Mouse (Mus musculus): Measurements from ENCODE around the gene Nadk. TPM values are rescaled to one million over a fixed set of nuclear protein-coding genes. Genes with fewer than 3 reads are reported as not detected.

Gene Nadk
- polyA plus RNA-seq, 1 experiment: 129 TPM

GRCm38 (mm10) chr4:155606825-155607224 is 44.6 kb downstream of the Nadk start:
- 84% methylated on average over 2 of the region's 2 CpGs for WGBS
- Histone ChIP-seq H3K27me3 (ENCODE audit: control insufficient read depth, insufficient read depth, low read length) (no peaks in the 10 kb centered on the region), H3K36me3 (ENCODE audit: control insufficient read depth, insufficient read depth, low read length) (0 out of 2 replicates have a peak, but pooled peaks cover 14% of the 10 kb centered on the region), H3K4me3 (ENCODE audit: control insufficient read depth, insufficient read depth, low read length) (no peak overlapping the region), H3K27ac (ENCODE audit: control insufficient read depth, insufficient read depth, low read length) (no peak overlapping the region), H3K4me1 (replicated peaks; ENCODE audit: control insufficient read depth, insufficient read depth, low read length) (peaks cover 6% of the 10 kb centered on the region)
- DNase-seq: no peak
- no peak for TF ChIP-seq CTCF (IDR thresholded peaks at IDR 0.05; ENCODE audit: borderline replicate concordance, control insufficient read depth, extremely low read depth, insufficient read depth, low read length, poor library complexity)

GRCm38 (mm10) chr4:155611860-155612259 is 49.7 kb downstream of the Nadk start:
- DNase-seq: no peak
- Histone ChIP-seq H3K4me1 (replicated peaks; ENCODE audit: control insufficient read depth, insufficient read depth, low read length) (no peaks in the 10 kb centered on the region), H3K36me3 (ENCODE audit: control insufficient read depth, insufficient read depth, low read length) (peaks cover 36% of the 10 kb centered on the region), H3K27me3 (ENCODE audit: control insufficient read depth, insufficient read depth, low read length) (no peaks in the 10 kb centered on the region), H3K27ac (ENCODE audit: control insufficient read depth, insufficient read depth, low read length) (no peak overlapping the region), H3K4me3 (ENCODE audit: control insufficient read depth, insufficient read depth, low read length) (no peak overlapping the region)
- 96% methylated on average over 3 of the region's 3 CpGs for WGBS
- TF ChIP-seq POLR2A (IDR thresholded peaks at IDR 0.05; ENCODE audit: control insufficient read depth, extremely low read depth, insufficient read depth, low read length, poor library complexity): no peak
- TF ChIP-seq CTCF (IDR thresholded peaks at IDR 0.05; ENCODE audit: borderline replicate concordance, control insufficient read depth, extremely low read depth, insufficient read depth, low read length, poor library complexity): no peak

GRCm38 (mm10) chr4:155613264-155613663 is 51.1 kb downstream of the Nadk start:
- no peak overlapping the region for H3K27ac ChIP-seq (ENCODE audit: control insufficient read depth, insufficient read depth, low read length)
- DNase-seq: no peak
- TF ChIP-seq CTCF (IDR thresholded peaks at IDR 0.05; ENCODE audit: borderline replicate concordance, control insufficient read depth, extremely low read depth, insufficient read depth, low read length, poor library complexity): no peak
- no peak for TF ChIP-seq POLR2A (IDR thresholded peaks at IDR 0.05; ENCODE audit: control insufficient read depth, extremely low read depth, insufficient read depth, low read length, poor library complexity)
- no peak overlapping the region for H3K4me3 ChIP-seq (ENCODE audit: control insufficient read depth, insufficient read depth, low read length)
- over 99% methylated on average over 3 of the region's 3 CpGs for WGBS
- no peaks in the 10 kb centered on the region for H3K4me1 ChIP-seq (replicated peaks; ENCODE audit: control insufficient read depth, insufficient read depth, low read length)
- no peaks in the 10 kb centered on the region for H3K27me3 ChIP-seq (ENCODE audit: control insufficient read depth, insufficient read depth, low read length)
- H3K36me3 ChIP-seq (ENCODE audit: control insufficient read depth, insufficient read depth, low read length): peaks cover 48% of the 10 kb centered on the region

GRCm38 (mm10) chr4:155618321-155618720 is 56.1 kb downstream of the Nadk start:
- peaks cover 42% of the 10 kb centered on the region for H3K36me3 ChIP-seq (ENCODE audit: control insufficient read depth, insufficient read depth, low read length)

GRCm38 (mm10) chr4:155624338-155625291 is 62.4 kb downstream of the Nadk start, which contains the start of gene Cdk11b:
Gene Cdk11b, plus strand, starts transcription at chr4:155624854.
- H3K36me3 ChIP-seq (ENCODE audit: control insufficient read depth, insufficient read depth, low read length): peaks cover 22% of the 10 kb centered on the region
- H3K4me3 ChIP-seq (ENCODE audit: control insufficient read depth, insufficient read depth, low read length): peak within 1 kb of the TSS; percentile 83
- peak; percentile 94 for DNase-seq
- WGBS: under 1% methylated on average over 84 of the region's 84 CpGs
- peak within 1 kb of the TSS; percentile 89 for H3K27ac ChIP-seq (ENCODE audit: control insufficient read depth, insufficient read depth, low read length)
- H3K4me1 ChIP-seq (replicated peaks; ENCODE audit: control insufficient read depth, insufficient read depth, low read length): peaks cover 5% of the 10 kb centered on the region
- TF ChIP-seq POLR2A (IDR thresholded peaks at IDR 0.05; ENCODE audit: control insufficient read depth, extremely low read depth, insufficient read depth, low read length, poor library complexity): peak; percentile 72
- peak; percentile 27; the same call in 1 of the 2 replicates for TF ChIP-seq CTCF (IDR thresholded peaks at IDR 0.05; ENCODE audit: borderline replicate concordance, control insufficient read depth, extremely low read depth, insufficient read depth, low read length, poor library complexity)
- no peaks in the 10 kb centered on the region for H3K27me3 ChIP-seq (ENCODE audit: control insufficient read depth, insufficient read depth, low read length)

More at GRCm38 (mm10) chr4:155618321-155618720, 56.1 kb downstream of the Nadk start:
- WGBS: 98% methylated on average over 5 of the region's 5 CpGs
- no peaks in the 10 kb centered on the region for H3K4me1 ChIP-seq (replicated peaks; ENCODE audit: control insufficient read depth, insufficient read depth, low read length)
- H3K4me3 ChIP-seq (ENCODE audit: control insufficient read depth, insufficient read depth, low read length): no peak overlapping the region
- no peak overlapping the region for H3K27ac ChIP-seq (ENCODE audit: control insufficient read depth, insufficient read depth, low read length)
- H3K27me3 ChIP-seq (ENCODE audit: control insufficient read depth, insufficient read depth, low read length): no peaks in the 10 kb centered on the region
- no peak for DNase-seq
- TF ChIP-seq CTCF (IDR thresholded peaks at IDR 0.05; ENCODE audit: borderline replicate concordance, control insufficient read depth, extremely low read depth, insufficient read depth, low read length, poor library complexity): no peak
- no peak for TF ChIP-seq POLR2A (IDR thresholded peaks at IDR 0.05; ENCODE audit: control insufficient read depth, extremely low read depth, insufficient read depth, low read length, poor library complexity)

GRCm38 (mm10) chr4:155630267-155630666 is 68.1 kb downstream of the Nadk start:
- DNase-seq: no peak
- Histone ChIP-seq H3K4me1 (replicated peaks; ENCODE audit: control insufficient read depth, insufficient read depth, low read length) (0 out of 2 replicates have a peak, but pooled peaks cover 1% of the 10 kb centered on the region), H3K27me3 (ENCODE audit: control insufficient read depth, insufficient read depth, low read length) (no peaks in the 10 kb centered on the region), H3K36me3 (ENCODE audit: control insufficient read depth, insufficient read depth, low read length) (peaks cover 65% of the 10 kb centered on the region), H3K4me3 (ENCODE audit: control insufficient read depth, insufficient read depth, low read length) (no peak overlapping the region), H3K27ac (ENCODE audit: control insufficient read depth, insufficient read depth, low read length) (no peak overlapping the region)
- 91% methylated on average over 6 of the region's 6 CpGs for WGBS
- TF ChIP-seq POLR2A (IDR thresholded peaks at IDR 0.05; ENCODE audit: control insufficient read depth, extremely low read depth, insufficient read depth, low read length, poor library complexity) (no peak), CTCF (IDR thresholded peaks at IDR 0.05; ENCODE audit: borderline replicate concordance, control insufficient read depth, extremely low read depth, insufficient read depth, low read length, poor library complexity) (no peak)
